Mouse (Mus musculus) granulocyte monocyte progenitor cell, adult 5-6 weeks (primary cell): ENCODE data around the gene Arhgef6. TPM values are rescaled to one million over a fixed set of nuclear protein-coding genes. Genes with fewer than 3 reads are reported as not detected.

Experiments used
- ATAC-seq: replicated peaks from 2 replicates; pipeline ENCODE4 v1.8.0; 2016; ENCODE audit warnings: mild to moderate bottlenecking, moderate TSS enrichment, inconsistent platforms; ENCODE audit not compliant: poor library complexity, severe bottlenecking
- total RNA-seq, 2 experiments: library from RNA; stranded (forward) in 1 of 2; stranded (reverse) in 1 of 2; fragments of 200-712, 200-1000 nt in 1 of 2; fragments of >200 nt in 1 of 2; fragmentation: Nextera tagmentation in 1 of 2; gene quantifications; 2 replicates each; pipeline ENCODE4 v1.2.3; 2014 to 2017

The Arhgef6 gene
- total RNA-seq, 2 experiments from 2014 or later, result 100 to 126 TPM

DNA sequence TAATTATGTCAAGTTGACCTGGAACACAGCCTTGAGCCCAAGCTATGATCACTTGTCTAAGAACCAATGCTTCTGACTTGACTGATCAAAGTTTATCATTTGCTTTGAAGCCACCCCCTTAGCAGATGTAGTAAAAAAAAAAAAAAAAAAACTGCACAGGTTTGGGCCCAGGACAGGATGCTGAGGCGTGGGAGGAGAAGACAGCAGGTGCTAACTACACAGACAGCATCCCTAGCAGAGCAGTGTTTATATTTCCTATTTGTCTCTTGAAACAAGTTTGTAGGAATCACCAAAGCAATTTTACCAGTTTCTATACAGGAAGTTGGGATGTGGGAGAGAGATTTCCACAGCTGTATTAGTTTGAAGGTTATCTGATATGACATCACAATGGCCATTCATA is 127.9 kb downstream of the Arhgef6 start:
- no peak for ATAC-seq

GRCm38 (mm10) chrX:57200397-57200796 is 138.1 kb downstream of the Arhgef6 start:
- no peak for ATAC-seq

DNA sequence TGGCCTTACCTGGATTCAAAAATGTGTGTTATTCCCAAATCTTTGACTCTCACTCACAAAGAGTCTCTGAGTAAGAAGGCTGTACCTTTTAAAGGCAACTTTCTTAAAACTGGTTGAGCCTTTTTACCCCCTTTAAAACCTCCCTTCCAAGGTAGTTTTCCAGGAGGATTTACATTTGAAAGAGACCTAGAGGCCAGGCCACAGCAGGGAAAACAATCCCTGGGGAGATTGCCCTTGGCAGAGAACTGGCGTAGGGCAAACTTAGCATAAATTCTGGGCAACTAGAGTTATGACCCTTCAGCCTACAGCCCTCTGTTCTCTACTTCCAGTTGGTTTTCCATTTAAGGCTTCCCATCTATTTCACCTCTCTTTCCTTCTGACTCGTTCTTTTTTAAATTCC is 140.5 kb downstream of the Arhgef6 start:
- no peak for ATAC-seq

DNA sequence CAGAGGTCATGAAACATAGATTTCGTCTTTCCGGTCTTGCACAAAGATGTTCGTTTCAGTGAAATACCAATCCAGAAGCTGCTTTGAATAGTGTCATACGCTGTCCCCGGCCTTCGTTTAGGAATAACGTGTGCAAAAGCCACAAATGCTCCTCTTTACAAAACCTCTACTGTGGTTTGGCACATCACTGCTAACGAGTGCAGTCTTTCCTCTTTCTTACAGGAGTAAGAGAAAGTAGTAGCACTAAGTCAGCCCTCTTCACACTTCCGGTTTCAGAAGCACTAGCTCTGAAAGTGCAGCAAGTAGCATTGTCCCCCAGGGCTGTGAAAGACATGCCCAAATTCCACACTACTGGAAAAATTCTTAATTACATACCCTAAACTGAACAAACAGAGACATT is 142.2 kb downstream of the Arhgef6 start:
- peak; percentile 99 for ATAC-seq

DNA sequence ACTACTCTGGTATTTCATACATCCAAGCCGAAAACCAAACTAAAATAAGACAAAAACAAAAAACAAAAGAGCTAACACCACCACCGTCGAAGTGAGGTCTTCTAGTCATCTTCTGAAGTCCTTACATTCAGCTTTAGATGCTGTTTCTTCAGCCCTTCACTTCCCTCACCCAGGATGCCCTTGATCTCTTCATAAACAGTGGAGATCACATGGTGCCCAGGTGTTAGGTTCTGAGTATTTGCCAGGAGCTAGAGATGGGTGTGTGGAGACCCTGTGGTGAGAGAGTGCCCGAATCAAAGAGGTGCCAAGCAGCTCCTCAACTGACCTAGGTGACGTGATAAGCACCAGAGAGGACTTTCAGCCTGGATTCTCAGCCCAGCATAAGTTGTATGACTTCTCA is 149.2 kb downstream of the Arhgef6 start:
- ATAC-seq, result no peak

- no peak for ATAC-seq
Observed at GRCm38 (mm10) chrX:57187301-57187700, 151.2 kb downstream of the Arhgef6 start.

DNA sequence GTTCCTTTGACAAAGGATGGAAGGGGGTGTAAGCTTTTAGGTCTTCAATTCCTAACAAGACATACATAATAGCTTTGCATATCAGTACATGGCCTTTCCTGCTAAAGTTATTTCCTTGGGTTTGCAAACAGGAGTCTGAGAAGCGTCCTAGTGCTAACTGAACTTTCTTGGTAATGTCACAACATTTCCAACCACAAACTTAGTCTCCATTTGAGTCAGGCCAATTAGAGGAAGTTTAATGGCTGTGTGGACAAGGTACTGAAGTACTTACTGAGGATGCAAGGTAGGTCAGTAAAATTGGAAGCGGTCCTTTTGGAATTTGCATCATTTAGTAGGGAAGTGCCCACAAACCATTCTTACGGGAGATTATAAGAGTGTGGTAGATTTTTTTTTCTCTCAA is 155.2 kb downstream of the Arhgef6 start:
- peak; percentile 95 for ATAC-seq

DNA sequence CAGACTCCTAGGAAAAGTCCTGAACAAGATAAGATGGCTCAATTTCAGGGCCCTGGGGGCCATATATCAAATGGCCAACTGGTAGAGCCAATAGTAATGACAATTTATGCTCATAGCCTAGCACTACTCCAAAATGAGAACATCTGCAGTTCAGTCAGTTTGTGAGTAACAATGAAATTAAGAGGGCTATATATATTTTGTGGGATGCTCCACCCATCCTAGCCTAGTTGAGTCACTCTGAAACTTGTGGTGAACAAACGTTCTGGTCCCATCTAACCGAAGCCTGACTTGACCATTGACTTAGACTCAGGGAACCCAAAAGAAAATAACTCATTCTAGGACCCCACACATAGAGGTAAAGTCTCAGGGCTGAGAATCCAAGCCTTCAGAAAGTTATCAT is 156.1 kb downstream of the Arhgef6 start:
- ATAC-seq, result no peak

Other genes with a start within 250 kb of the Arhgef6 start
- gene Cd40lg, start 126.6 kb downstream of the Arhgef6 start, total RNA-seq (2014; fragmentation: Nextera tagmentation), result not detected in 2 replicates
- not detected in 2 replicates for gene Cd40lg, start 126.6 kb downstream of the Arhgef6 start, total RNA-seq (2017)
- 81.2 and 92.6 TPM in 2 replicates for gene Rbmx, start 54.3 kb upstream of the Arhgef6 start, total RNA-seq (2014; fragmentation: Nextera tagmentation)
- gene Rbmx, start 54.3 kb upstream of the Arhgef6 start, total RNA-seq (2017), result 74.0 and 74.1 TPM in 2 replicates
- gene Gm364, start 70.4 kb upstream of the Arhgef6 start, total RNA-seq (2014; fragmentation: Nextera tagmentation), result not detected in 2 replicates
- 0.46 TPM in 1 of 2 replicates, not detected in the other for gene Gm364, start 70.4 kb upstream of the Arhgef6 start, total RNA-seq (2017)
- not detected in 2 replicates for gene Gpr101, start 165.0 kb upstream of the Arhgef6 start, total RNA-seq (2014; fragmentation: Nextera tagmentation)
- not detected in 2 replicates for gene Gpr101, start 165.0 kb upstream of the Arhgef6 start, total RNA-seq (2017)